9 mouse cellular contexts compared by ENCODE assay signal in the genomic region with DNA sequence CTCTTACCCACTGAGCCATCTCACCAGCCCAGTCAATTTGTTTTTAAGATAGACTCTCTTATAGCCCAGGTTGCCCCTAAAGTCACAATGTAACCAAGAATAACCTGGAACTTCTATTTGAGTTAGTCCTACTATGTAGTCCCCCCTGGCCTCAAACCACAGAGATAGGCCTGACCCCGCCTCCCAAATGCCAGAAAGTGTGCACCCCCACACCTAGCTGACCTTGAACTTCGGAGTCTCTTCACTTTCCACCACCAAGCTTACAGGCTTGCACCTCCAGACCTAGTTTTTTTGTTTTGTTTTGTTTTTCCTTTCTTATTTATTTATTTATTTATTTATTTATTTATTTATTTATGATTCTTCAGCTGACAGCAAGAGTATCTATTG. TPM values are rescaled to one million over a fixed set of nuclear protein-coding genes. Genes with fewer than 3 reads are reported as not detected.
DNase-seq lines count a peak whose midpoint lies in the region; ATAC-seq and TF ChIP-seq lines count a peak whose summit lies in the region.
"Had no signal": no experiment of that assay in that cellular context is flagged by ENCODE, and none has a peak within 500 bp of the region (broad histone marks: within the 10 kb centered on the region; RNA-seq: fewer than 3 reads in every experiment).

No protein-coding gene starts in this region.

- H3K4me1 ChIP-seq in heart, adult 2 months (ENCODE audit: control insufficient read depth, insufficient read depth, low read length) = no peaks in the 10 kb centered on the region; the same call in 1 of the 2 replicates
- H3K4me1 ChIP-seq in hindbrain, embryonic 13.5 days (replicated peaks) = peaks cover 8% of the 10 kb centered on the region; the same call in 1 of the 2 replicates
- peaks cover 11% of the 10 kb centered on the region for H3K4me1 ChIP-seq in midbrain, embryonic 10.5 days

- intact Hi-C loops in heart, adult 2 months (cut with DNase I) = loop anchor here (5.0 kb wide), 3 partner anchors 36 to 141 kb away; a partner anchor contains a TSS
- intact Hi-C loops in heart, postnatal 36 days (cut with DNase I) = loop anchor here (2.0 to 5.0 kb wide), 2 partner anchors 49 to 106 kb away; no protein-coding TSS in a partner anchor

- peak overlapping the region; percentile 53 for H3K4me2 ChIP-seq in hindbrain, embryonic 13.5 days

- H3K36me3 ChIP-seq in heart, adult 2 months (ENCODE audit: control insufficient read depth, insufficient read depth, low read length) = no peaks in the 10 kb centered on the region
- no peaks in the 10 kb centered on the region for H3K36me3 ChIP-seq in hindbrain, embryonic 13.5 days
- no peaks in the 10 kb centered on the region for H3K36me3 ChIP-seq in midbrain, embryonic 10.5 days

- no peak for TF ChIP-seq EP300 in heart, adult 2 months (IDR thresholded peaks at IDR 0.05; ENCODE audit: insufficient read depth, low read depth, low read length)

- ATAC-seq in hindbrain, embryonic 13.5 days (ENCODE audit: low FRiP score) = peak; percentile 34; the same call in 1 of the 2 replicates
- no peak for ATAC-seq in erythroid progenitor cell, adult 5-6 weeks (replicated peaks; ENCODE audit: low FRiP score, poor library complexity, severe bottlenecking)
- no peak for ATAC-seq in cerebellum, adult (ENCODE audit: insufficient number of reproducible peaks, low FRiP score, low TSS enrichment)

- H3K27ac ChIP-seq in heart, adult 2 months = peak overlapping the region; percentile 81
- peak overlapping the region; percentile 85; the same call in 1 of the 2 replicates for H3K27ac ChIP-seq in hindbrain, embryonic 13.5 days
- H3K27ac ChIP-seq in midbrain, embryonic 10.5 days (replicated peaks) = no peak overlapping the region

- no peak for TF ChIP-seq CTCF in heart, adult 2 months (IDR thresholded peaks at IDR 0.05)

- no peak for DNase-seq in heart, adult 2 months
- no peak for DNase-seq in heart, postnatal 36 days
- DNase-seq in R1 (ENCODE audit: low read depth, low spot score) = peak; percentile 55
- no peak for DNase-seq in midbrain, embryonic 10.5 days (ENCODE audit: low spot score)
- DNase-seq in left cerebral cortex, adult 18-20 months (ENCODE audit: low spot score in 2 of 2) = no peak

- no peak for TF ChIP-seq POLR2A in heart, adult 2 months (IDR thresholded peaks at IDR 0.05; ENCODE audit: insufficient read depth, low read depth, low read length)

- WGBS in heart, adult 2 months = 80% methylated on average over 2 of the region's 2 CpGs
- WGBS in hindbrain, embryonic 13.5 days = 69% methylated on average over 2 of the region's 2 CpGs
- 76% methylated on average over 2 of the region's 2 CpGs for WGBS in midbrain, embryonic 10.5 days

- H3K9ac ChIP-seq in heart, adult 2 months (ENCODE audit: low read depth, low read length) = no peak overlapping the region
- H3K9ac ChIP-seq in hindbrain, embryonic 13.5 days = no peak overlapping the region

- H3K4me3 ChIP-seq in heart, adult 2 months = peak overlapping the region; percentile 49
- no peak overlapping the region for H3K4me3 ChIP-seq in hindbrain, embryonic 13.5 days
- peak overlapping the region; percentile 50; the same call in 1 of the 2 replicates for H3K4me3 ChIP-seq in midbrain, embryonic 10.5 days

- no peaks in the 10 kb centered on the region for H3K9me3 ChIP-seq in hindbrain, embryonic 13.5 days
- H3K9me3 ChIP-seq in midbrain, embryonic 10.5 days (replicated peaks) = no peaks in the 10 kb centered on the region

- H3K79me2 ChIP-seq in heart, adult 2 months (replicated peaks; ENCODE audit: control insufficient read depth, insufficient read depth, low read length) = no peaks in the 10 kb centered on the region

- H3K27me3 ChIP-seq in heart, adult 2 months (ENCODE audit: control insufficient read depth, insufficient read depth, low read length) = no peaks in the 10 kb centered on the region
- H3K27me3 ChIP-seq in hindbrain, embryonic 13.5 days = 0 out of 2 replicates have a peak, but pooled peaks cover 4% of the 10 kb centered on the region
- no peaks in the 10 kb centered on the region for H3K27me3 ChIP-seq in midbrain, embryonic 10.5 days (ENCODE audit: low read depth, poor library complexity, severe bottlenecking)

RNA-seq across cellular contexts. Expression of a gene that starts 27.8 kb away (rescaled TPM):
- 10 to 100 TPM; 52.5 to 55.8 TPM for total RNA-seq in heart, adult 2 months (2021)
- 11.0 and 18.4 TPM in 2 replicates for polyA plus RNA-seq in heart, adult 2 months (2012; rRNA removed)
- 10 to 100 TPM; 57.8 to 62.0 TPM for total RNA-seq in heart, postnatal 36 days (2021)
- polyA plus RNA-seq in hindbrain, embryonic 13.5 days (2015; fragmentation: Nextera tagmentation; extraction: Ambion mirVana) = 70.7 and 73.5 TPM in 2 replicates
- polyA plus RNA-seq in midbrain, embryonic 10.5 days (2016; fragmentation: Nextera tagmentation; extraction: Ambion mirVana) = 70.7 and 72.9 TPM in 2 replicates
- 36.9 and 38.2 TPM in 2 replicates for total RNA-seq in erythroid progenitor cell, adult 5-6 weeks (2015; ENCODE audit: low replicate concordance)
- 50.6 and 85.7 TPM in 2 replicates for total RNA-seq in erythroid progenitor cell, adult 5-6 weeks (2017; ENCODE audit: low replicate concordance)
- 100 to 1,000 TPM; 109 to 115 TPM for total RNA-seq in left cerebral cortex, adult 18-20 months (2021)

RNA-seq across cellular contexts. Expression of a gene that starts 29.3 kb away (rescaled TPM):
- under 1 TPM; 0.07 to 0.21 TPM for total RNA-seq in heart, adult 2 months (2021)
- 0.21 and 0.70 TPM in 2 replicates for polyA plus RNA-seq in heart, adult 2 months (2012; rRNA removed)
- under 1 TPM; 0.36 to 0.73 TPM for total RNA-seq in heart, postnatal 36 days (2021)
- 1.1 and 2.0 TPM in 2 replicates for polyA plus RNA-seq in hindbrain, embryonic 13.5 days (2015; fragmentation: Nextera tagmentation; extraction: Ambion mirVana)
- polyA plus RNA-seq in midbrain, embryonic 10.5 days (2016; fragmentation: Nextera tagmentation; extraction: Ambion mirVana) = 0.25 and 0.35 TPM in 2 replicates
- total RNA-seq in erythroid progenitor cell, adult 5-6 weeks (2015; ENCODE audit: low replicate concordance) = not detected in 2 replicates
- total RNA-seq in erythroid progenitor cell, adult 5-6 weeks (2017; ENCODE audit: low replicate concordance) = not detected in 2 replicates
- total RNA-seq in left cerebral cortex, adult 18-20 months (2021) = under 1 TPM; 0.21 to 0.40 TPM

RNA-seq across cellular contexts. Expression of a gene that starts 48.4 kb away (rescaled TPM):
- total RNA-seq in heart, adult 2 months (2021) = not detected
- not detected in 2 replicates for polyA plus RNA-seq in heart, adult 2 months (2012; rRNA removed)
- total RNA-seq in heart, postnatal 36 days (2021) = not detected
- polyA plus RNA-seq in hindbrain, embryonic 13.5 days (2015; fragmentation: Nextera tagmentation; extraction: Ambion mirVana) = not detected in 2 replicates
- not detected in 2 replicates for polyA plus RNA-seq in midbrain, embryonic 10.5 days (2016; fragmentation: Nextera tagmentation; extraction: Ambion mirVana)
- total RNA-seq in erythroid progenitor cell, adult 5-6 weeks (2015; ENCODE audit: low replicate concordance) = not detected in 2 replicates
- total RNA-seq in erythroid progenitor cell, adult 5-6 weeks (2017; ENCODE audit: low replicate concordance) = not detected in 2 replicates
- total RNA-seq in left cerebral cortex, adult 18-20 months (2021) = not detected
- polyA plus RNA-seq: large intestine, adult 2 months had no signal
